Mouse (Mus musculus): ENCODE results near the gene Gm572. TPM values are rescaled to one million over a fixed set of nuclear protein-coding genes. Genes with fewer than 3 reads are reported as not detected.

Gene Gm572
- polyA plus RNA-seq, 1 experiment, result 0.10 TPM

- TF ChIP-seq CTCF (IDR thresholded peaks at IDR 0.05; ENCODE audit: control insufficient read depth, insufficient read depth, insufficient replicate concordance, low read depth, low read length) (no peak), POLR2A (IDR thresholded peaks at IDR 0.05; ENCODE audit: control insufficient read depth, low read depth, low read length) (no peak)
- no peak overlapping the region for H3K4me3 ChIP-seq (ENCODE audit: control insufficient read depth, low read depth, low read length)
- H3K27ac ChIP-seq (ENCODE audit: control insufficient read depth, insufficient read depth, low read depth, low read length), result no peak overlapping the region
- H3K4me1 ChIP-seq (ENCODE audit: control insufficient read depth, insufficient read depth, low read length), result no peaks in the 10 kb centered on the region
- H3K27me3 ChIP-seq (ENCODE audit: control insufficient read depth, insufficient read depth, low read length), result no peaks in the 10 kb centered on the region
- H3K36me3 ChIP-seq (ENCODE audit: control insufficient read depth, insufficient read depth, low read length), result no peaks in the 10 kb centered on the region
Observed at GRCm38 (mm10) chr4:148651045-148651444, 7.9 kb downstream of the Gm572 start.

DNA sequence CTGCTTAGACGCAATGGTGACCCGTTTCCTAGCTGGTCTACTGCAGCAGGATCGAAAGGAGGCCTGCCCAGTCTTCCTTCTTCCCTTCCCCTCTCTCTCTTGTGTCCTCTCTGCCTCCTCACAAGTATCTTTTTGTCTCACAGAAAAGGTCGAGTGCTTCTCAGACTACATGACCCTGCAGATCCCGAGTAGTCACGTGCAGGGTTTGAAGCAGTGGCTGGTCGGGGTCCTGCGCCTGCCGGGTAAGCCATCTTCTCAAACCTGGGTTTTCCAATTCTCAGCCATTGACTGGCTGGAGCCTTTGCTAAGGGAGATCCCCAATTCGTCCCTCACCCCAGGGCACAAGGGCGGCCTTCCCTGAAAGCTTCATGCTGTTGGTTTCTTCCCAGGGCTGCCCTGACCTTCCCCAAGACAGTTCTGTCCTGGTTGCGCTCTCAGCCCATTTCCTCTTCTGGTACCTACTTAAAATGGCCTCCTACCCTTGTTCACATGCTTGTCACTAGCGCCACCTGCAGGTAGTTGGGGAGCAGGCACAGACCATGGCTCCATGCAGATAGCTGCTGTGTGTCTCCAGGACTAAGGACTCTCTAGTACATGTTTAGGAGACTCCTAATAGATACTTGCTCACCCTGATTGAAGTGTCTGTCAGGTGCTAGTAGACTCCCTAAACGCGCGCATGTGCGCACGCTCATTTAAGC lies 11.7 kb downstream of the Gm572 start:
- Histone ChIP-seq H3K4me1 (ENCODE audit: control insufficient read depth, insufficient read depth, low read length) (peaks cover 7% of the 10 kb centered on the region), H3K4me3 (ENCODE audit: control insufficient read depth, low read depth, low read length) (no peak overlapping the region), H3K27ac (ENCODE audit: control insufficient read depth, insufficient read depth, low read depth, low read length) (no peak overlapping the region), H3K36me3 (ENCODE audit: control insufficient read depth, insufficient read depth, low read length) (no peaks in the 10 kb centered on the region), H3K27me3 (ENCODE audit: control insufficient read depth, insufficient read depth, low read length) (no peaks in the 10 kb centered on the region)
- peak; percentile 87; the same call in 1 of the 2 replicates for TF ChIP-seq CTCF (IDR thresholded peaks at IDR 0.05; ENCODE audit: control insufficient read depth, insufficient read depth, insufficient replicate concordance, low read depth, low read length)
- no peak for TF ChIP-seq POLR2A (IDR thresholded peaks at IDR 0.05; ENCODE audit: control insufficient read depth, low read depth, low read length)

- Histone ChIP-seq H3K4me3 (ENCODE audit: control insufficient read depth, low read depth, low read length) (no peak overlapping the region), H3K27me3 (ENCODE audit: control insufficient read depth, insufficient read depth, low read length) (no peaks in the 10 kb centered on the region), H3K4me1 (ENCODE audit: control insufficient read depth, insufficient read depth, low read length) (peaks cover 7% of the 10 kb centered on the region), H3K36me3 (ENCODE audit: control insufficient read depth, insufficient read depth, low read length) (no peaks in the 10 kb centered on the region), H3K27ac (ENCODE audit: control insufficient read depth, insufficient read depth, low read depth, low read length) (no peak overlapping the region)
- TF ChIP-seq POLR2A (IDR thresholded peaks at IDR 0.05; ENCODE audit: control insufficient read depth, low read depth, low read length) (no peak), CTCF (IDR thresholded peaks at IDR 0.05; ENCODE audit: control insufficient read depth, insufficient read depth, insufficient replicate concordance, low read depth, low read length) (no peak)
Observed at GRCm38 (mm10) chr4:148656691-148657258, 13.7 kb downstream of the Gm572 start.

- Histone ChIP-seq H3K27ac (ENCODE audit: control insufficient read depth, insufficient read depth, low read depth, low read length) (no peak overlapping the region), H3K4me3 (ENCODE audit: control insufficient read depth, low read depth, low read length) (no peak overlapping the region)
- TF ChIP-seq CTCF (IDR thresholded peaks at IDR 0.05; ENCODE audit: control insufficient read depth, insufficient read depth, insufficient replicate concordance, low read depth, low read length) (no peak), POLR2A (IDR thresholded peaks at IDR 0.05; ENCODE audit: control insufficient read depth, low read depth, low read length) (no peak)
Observed at GRCm38 (mm10) chr4:148657776-148658175, 14.7 kb downstream of the Gm572 start.

DNA sequence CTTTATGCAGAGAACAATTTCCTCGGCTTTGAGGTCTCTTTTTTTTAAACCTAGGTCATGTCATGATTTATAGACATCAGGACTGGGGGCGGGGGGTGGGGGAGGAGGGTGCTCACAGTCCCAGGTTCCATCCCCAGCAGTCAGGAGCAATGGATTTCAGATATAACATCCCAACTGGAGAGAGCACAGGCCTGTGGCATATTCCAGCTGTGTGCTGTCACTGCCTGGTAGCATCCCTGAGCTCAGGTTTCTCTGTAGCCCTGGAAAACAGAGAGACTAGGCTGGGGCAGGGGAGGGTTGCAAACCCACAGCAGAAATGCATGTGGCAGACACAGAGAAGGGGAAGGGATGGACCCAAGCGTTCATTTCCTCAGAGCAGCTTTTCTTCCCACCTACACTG lies 17.1 kb downstream of the Gm572 start:
- H3K4me1 ChIP-seq (ENCODE audit: control insufficient read depth, insufficient read depth, low read length), result peaks cover 7% of the 10 kb centered on the region
- H3K36me3 ChIP-seq (ENCODE audit: control insufficient read depth, insufficient read depth, low read length), result no peaks in the 10 kb centered on the region
- no peak for TF ChIP-seq POLR2A (IDR thresholded peaks at IDR 0.05; ENCODE audit: control insufficient read depth, low read depth, low read length)
- TF ChIP-seq CTCF (IDR thresholded peaks at IDR 0.05; ENCODE audit: control insufficient read depth, insufficient read depth, insufficient replicate concordance, low read depth, low read length), result no peak
- no peak overlapping the region for H3K4me3 ChIP-seq (ENCODE audit: control insufficient read depth, low read depth, low read length)
- H3K27me3 ChIP-seq (ENCODE audit: control insufficient read depth, insufficient read depth, low read length), result no peaks in the 10 kb centered on the region
- no peak overlapping the region for H3K27ac ChIP-seq (ENCODE audit: control insufficient read depth, insufficient read depth, low read depth, low read length)

More at GRCm38 (mm10) chr4:148657776-148658175, 14.7 kb downstream of the Gm572 start:
- no peaks in the 10 kb centered on the region for H3K27me3 ChIP-seq (ENCODE audit: control insufficient read depth, insufficient read depth, low read length)
- H3K4me1 ChIP-seq (ENCODE audit: control insufficient read depth, insufficient read depth, low read length), result peaks cover 7% of the 10 kb centered on the region
- H3K36me3 ChIP-seq (ENCODE audit: control insufficient read depth, insufficient read depth, low read length), result no peaks in the 10 kb centered on the region

DNA sequence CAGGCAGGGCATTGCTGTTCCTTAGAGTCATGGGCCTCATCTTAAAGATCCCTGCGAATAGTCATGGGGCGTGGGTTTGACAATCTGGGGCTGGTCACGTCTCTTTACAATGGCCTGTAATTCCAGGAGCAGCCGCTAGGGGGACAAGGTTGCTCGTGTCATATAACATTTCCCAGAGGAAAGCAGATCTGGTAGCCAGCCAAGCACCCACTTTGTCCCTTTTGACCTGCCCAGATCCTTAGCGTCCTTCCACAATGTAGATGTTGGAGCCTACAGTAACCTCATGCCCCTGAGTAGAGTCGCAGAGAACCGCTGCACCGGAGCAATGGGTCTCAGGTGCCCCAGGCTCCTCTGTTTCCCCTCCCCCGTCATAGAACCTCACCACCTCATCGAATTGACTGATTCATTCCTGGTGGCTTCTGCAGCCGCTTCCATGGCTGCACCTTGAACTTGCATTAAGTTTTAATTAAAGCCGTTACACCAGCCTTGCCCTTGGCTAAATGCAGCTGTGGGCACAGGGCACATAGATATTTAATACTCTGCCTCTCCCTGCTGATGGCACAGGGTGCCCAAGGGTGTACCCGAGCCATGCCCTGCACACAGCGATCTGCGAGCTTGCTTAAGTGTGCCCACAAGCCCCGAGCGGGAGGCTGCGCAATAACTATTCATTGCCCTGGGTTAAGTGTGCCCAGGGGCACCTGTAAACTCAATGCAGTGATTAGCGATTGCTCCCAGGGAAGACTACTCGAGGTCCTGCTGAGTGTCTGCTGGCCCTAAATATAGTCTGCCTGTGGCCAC lies 19.2 kb downstream of the Gm572 start:
- Histone ChIP-seq H3K4me1 (ENCODE audit: control insufficient read depth, insufficient read depth, low read length) (peaks cover 5% of the 10 kb centered on the region), H3K27ac (ENCODE audit: control insufficient read depth, insufficient read depth, low read depth, low read length) (no peak overlapping the region), H3K4me3 (ENCODE audit: control insufficient read depth, low read depth, low read length) (no peak overlapping the region), H3K36me3 (ENCODE audit: control insufficient read depth, insufficient read depth, low read length) (no peaks in the 10 kb centered on the region), H3K27me3 (ENCODE audit: control insufficient read depth, insufficient read depth, low read length) (no peaks in the 10 kb centered on the region)
- TF ChIP-seq CTCF (IDR thresholded peaks at IDR 0.05; ENCODE audit: control insufficient read depth, insufficient read depth, insufficient replicate concordance, low read depth, low read length) (peak; percentile 61; the same call in 1 of the 2 replicates), POLR2A (IDR thresholded peaks at IDR 0.05; ENCODE audit: control insufficient read depth, low read depth, low read length) (no peak)

GRCm38 (mm10) chr4:148663326-148663725 lies 20.2 kb downstream of the Gm572 start:
- H3K36me3 ChIP-seq (ENCODE audit: control insufficient read depth, insufficient read depth, low read length), result no peaks in the 10 kb centered on the region
- H3K27ac ChIP-seq (ENCODE audit: control insufficient read depth, insufficient read depth, low read depth, low read length), result no peak overlapping the region
- TF ChIP-seq POLR2A (IDR thresholded peaks at IDR 0.05; ENCODE audit: control insufficient read depth, low read depth, low read length) (no peak), CTCF (IDR thresholded peaks at IDR 0.05; ENCODE audit: control insufficient read depth, insufficient read depth, insufficient replicate concordance, low read depth, low read length) (no peak)
- H3K4me3 ChIP-seq (ENCODE audit: control insufficient read depth, low read depth, low read length), result no peak overlapping the region
- H3K4me1 ChIP-seq (ENCODE audit: control insufficient read depth, insufficient read depth, low read length), result no peaks in the 10 kb centered on the region; the same call in 1 of the 2 replicates
- no peaks in the 10 kb centered on the region for H3K27me3 ChIP-seq (ENCODE audit: control insufficient read depth, insufficient read depth, low read length)

All from testis, adult 2 months (tissue).